Mouse (Mus musculus) embryonic fibroblast, embryonic 13.5 days (primary cell): ENCODE data around the gene Pde4a. TPM values are rescaled to one million over a fixed set of nuclear protein-coding genes. Genes with fewer than 3 reads are reported as not detected.
"Not testable (repeated sequence)": the region's sequence is repeated elsewhere in the genome, so short reads cannot be mapped to it uniquely, and the experiment has no call there.

Experiments
- H3K27ac ChIP-seq: 2 replicates; pipeline ENCODE4 v1.5.1; 2012; ENCODE audit warnings: low read length, control low read depth, inconsistent platforms; ENCODE audit not compliant: insufficient read depth
- H3K4me1 ChIP-seq: 2 replicates; pipeline ENCODE4 v1.6.1; 2011; ENCODE audit warnings: low read length; ENCODE audit not compliant: control insufficient read depth, insufficient read depth
- H3K4me3 ChIP-seq: 2 replicates; pipeline ENCODE4 v1.5.1; 2011; ENCODE audit warnings: mild to moderate bottlenecking, control low read depth, low read length; ENCODE audit not compliant: insufficient read depth
- CTCF ChIP-seq: IDR thresholded peaks from 2 replicates; pipeline ENCODE4 v1.5.1; 2011; ENCODE audit warnings: mild to moderate bottlenecking, control low read depth, low read length, moderate library complexity, borderline replicate concordance; ENCODE audit not compliant: insufficient read depth
- POLR2A ChIP-seq: IDR thresholded peaks from 2 replicates; pipeline ENCODE4 v1.6.1; 2011; ENCODE audit warnings: low read depth, mild to moderate bottlenecking, control low read depth, low read length, moderate library complexity
- polyA plus RNA-seq: library from polyadenylated mRNA; stranded (reverse); fragments of >200 nt; gene quantifications from 2 replicates; pipeline ENCODE4 v1.2.4, GENCODE M21; 2011; ENCODE audit warnings: low read depth; ENCODE audit not compliant: missing spikeins, insufficient read length

The Pde4a gene
- polyA plus RNA-seq, 1 experiment = 14.7 TPM

DNA sequence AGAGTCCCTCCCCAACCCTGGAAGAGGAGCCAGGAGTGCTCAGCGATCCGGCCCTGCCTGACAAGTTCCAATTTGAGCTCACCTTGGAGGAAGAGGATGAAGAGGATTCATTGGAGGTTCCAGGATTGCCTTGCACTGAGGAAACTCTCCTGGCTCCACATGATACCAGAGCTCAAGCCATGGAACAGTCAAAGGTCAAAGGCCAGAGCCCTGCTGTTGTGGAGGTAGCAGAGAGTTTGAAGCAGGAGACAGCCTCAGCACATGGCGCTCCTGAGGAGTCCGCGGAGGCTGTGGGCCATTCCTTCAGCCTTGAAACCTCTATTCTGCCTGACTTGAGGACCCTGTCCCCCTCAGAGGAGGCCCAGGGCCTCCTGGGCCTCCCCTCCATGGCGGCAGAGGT, 45.3 kb downstream of the Pde4a start:
- TF ChIP-seq POLR2A (no peak), CTCF (no peak)
- no peak overlapping the region for H3K27ac ChIP-seq
- H3K4me3 ChIP-seq = no peak overlapping the region
- H3K4me1 ChIP-seq = no peaks in the 10 kb centered on the region

DNA sequence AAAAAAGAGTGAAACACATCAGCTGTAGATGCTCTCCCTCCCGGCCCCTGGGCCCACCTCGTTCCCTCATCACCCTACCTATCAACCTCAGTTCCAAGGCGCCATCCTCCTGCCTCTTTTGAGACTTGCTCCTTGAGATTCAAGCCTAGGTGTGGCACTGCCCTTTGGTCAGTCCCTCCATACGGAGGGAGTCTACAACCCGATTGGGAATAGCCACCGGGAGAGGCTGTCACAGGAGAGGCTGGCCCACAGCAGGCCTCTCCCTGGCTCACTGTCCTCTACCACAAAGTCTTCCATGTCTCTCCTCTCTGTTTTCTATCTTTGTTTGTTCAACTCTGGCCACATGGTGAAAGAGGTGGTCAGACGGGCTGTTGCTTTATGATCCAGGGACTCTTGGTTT, 46.1 kb downstream of the Pde4a start:
- Histone ChIP-seq H3K27ac (no peak overlapping the region), H3K4me3 (no peak overlapping the region), H3K4me1 (no peaks in the 10 kb centered on the region)
- TF ChIP-seq POLR2A = no peak
- TF ChIP-seq CTCF = no peak

DNA sequence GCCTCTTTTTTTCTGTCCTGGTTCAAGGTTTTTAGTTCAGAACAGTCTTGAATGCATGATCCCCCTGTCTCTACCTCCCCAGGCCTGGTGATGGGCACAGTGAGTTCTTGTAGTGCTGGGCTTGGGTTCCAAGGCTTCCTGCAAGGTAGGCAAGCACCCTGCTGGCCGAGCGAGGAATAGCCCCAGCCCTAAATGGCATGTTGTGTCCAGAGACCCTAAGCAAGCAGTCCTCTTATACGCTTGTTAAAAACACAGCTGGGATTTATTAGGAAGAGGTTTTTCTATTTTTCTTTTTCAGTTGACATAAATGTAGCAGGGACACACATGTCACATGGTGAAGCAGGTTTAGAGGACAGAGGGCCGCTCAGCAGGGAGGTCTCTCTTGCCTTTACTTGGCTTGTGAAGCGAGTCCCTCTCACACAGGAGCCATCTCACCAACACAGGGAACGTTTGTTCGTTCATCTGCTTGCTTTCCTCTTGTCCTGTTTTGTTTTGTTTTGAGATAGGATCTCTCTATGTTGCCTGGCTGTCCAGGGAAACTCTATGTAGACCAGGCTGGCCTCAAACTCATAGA, 48.2 kb downstream of the Pde4a start:
- Histone ChIP-seq H3K4me1 (no peaks in the 10 kb centered on the region), H3K4me3 (no peak overlapping the region), H3K27ac (no peak overlapping the region)
- TF ChIP-seq POLR2A (no peak), CTCF (peak; percentile 70; the same call in 1 of the 2 replicates)

DNA sequence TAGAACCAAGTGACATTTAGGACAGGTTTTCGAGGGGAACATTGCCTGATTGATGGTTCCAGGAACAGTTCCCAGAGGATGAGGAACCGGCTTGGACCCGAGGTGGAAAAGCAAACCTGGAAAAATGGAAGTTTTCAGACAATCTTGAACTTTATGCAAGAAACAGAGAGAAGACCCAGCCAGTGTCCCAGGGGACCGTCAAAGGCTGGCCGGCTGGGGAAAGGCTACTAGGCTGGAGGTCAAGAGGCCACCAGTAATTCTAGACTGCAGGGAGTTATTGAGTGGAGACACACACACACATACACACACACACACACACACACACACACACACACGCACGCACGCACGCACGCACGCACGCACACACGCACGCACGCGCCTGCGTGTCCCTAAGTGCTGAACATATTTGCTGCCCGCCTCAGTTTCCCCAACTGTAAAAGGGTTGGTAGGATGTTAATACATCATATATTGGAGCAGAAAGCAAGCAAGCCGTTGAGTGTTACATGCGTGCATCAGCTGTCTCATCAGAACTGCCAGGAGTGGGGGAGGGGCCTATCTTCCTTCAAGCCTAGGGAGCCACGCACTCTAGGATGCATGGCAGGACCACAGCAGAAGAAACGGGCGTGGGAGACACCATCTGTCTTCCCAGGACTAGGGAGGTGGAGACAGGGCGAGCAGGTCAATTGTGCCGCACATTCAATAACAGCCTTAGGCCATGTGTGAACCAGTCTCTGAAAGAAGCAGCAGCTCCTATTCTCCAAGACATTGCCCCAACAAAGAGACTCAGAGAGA, 50.7 kb downstream of the Pde4a start:
- Histone ChIP-seq H3K27ac (no peak overlapping the region), H3K4me1 (no peaks in the 10 kb centered on the region), H3K4me3 (no peak overlapping the region)
- TF ChIP-seq CTCF (no peak), POLR2A (no peak)

DNA sequence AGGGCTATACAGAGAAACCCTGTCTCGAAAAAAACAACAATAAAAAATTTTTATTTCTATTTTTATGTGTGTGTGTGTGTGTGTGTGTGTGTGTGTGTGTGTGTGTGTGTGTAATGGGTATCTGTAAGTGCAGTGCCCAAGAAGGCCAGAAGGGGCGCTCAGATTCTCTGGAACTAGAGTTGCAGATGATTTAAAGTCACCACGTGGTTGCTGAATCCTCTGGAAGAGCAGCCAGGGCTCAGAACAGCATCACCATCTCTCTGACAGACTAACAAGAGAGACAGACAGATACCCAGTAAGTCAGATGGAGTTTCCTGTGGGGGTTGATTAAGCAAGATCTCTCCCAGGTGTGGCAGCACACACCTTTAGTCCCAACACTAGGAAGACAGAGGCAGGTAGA, 54.3 kb downstream of the Pde4a start:
- TF ChIP-seq CTCF (no peak), POLR2A (no peak)

DNA sequence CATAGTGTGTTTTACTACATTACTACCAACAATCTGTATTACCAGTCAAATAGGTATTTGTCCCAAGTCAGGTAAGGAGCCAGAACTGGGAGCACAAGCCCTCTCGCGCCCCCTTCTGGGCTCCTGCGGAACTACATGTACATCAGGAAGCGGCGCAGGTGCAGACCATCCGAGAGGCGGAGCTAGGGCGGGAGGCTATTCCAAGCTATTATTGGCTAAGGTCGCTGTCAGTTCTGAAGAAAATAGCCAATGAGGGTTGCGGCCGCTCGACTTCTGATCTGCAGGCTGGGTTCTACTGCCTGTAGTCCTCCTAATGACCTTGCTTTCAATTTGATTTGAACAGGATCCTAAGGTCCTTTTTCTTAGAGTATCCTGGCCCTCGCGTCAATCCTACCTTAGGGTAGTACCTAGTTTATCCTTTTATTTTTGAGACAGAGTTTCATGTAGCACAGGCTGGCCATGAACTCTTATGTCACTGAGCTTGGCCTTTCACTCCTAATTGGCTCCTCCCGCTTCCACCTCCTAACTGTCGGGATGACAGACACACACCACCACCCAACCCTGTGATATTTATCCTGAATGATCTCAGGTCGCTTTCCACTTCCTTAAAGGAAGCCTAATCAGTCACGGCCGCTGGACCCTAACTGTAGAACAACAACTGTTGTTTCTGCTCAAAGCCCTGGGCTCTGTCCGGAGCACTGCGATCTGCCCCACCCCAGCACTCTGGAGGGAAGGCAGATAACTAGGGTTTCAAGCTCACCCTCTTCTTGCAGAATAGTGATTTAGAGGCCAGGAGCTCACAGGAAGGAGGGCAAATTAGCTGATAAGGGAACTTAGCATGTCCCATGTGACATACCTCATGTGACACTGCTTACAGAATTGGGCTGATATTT, 55.2 kb downstream of the Pde4a start:
- peak; percentile 32; the same call in 1 of the 2 replicates for TF ChIP-seq CTCF
- TF ChIP-seq POLR2A = no peak
- H3K27ac ChIP-seq = no peak overlapping the region
- H3K4me3 ChIP-seq = no peak overlapping the region
- H3K4me1 ChIP-seq = no peaks in the 10 kb centered on the region

More for the DNA sequence above, 54.3 kb downstream of the Pde4a start:
- H3K4me1 ChIP-seq = no peaks in the 10 kb centered on the region
- no peak overlapping the region for H3K27ac ChIP-seq
- H3K4me3 ChIP-seq = no peak overlapping the region

DNA sequence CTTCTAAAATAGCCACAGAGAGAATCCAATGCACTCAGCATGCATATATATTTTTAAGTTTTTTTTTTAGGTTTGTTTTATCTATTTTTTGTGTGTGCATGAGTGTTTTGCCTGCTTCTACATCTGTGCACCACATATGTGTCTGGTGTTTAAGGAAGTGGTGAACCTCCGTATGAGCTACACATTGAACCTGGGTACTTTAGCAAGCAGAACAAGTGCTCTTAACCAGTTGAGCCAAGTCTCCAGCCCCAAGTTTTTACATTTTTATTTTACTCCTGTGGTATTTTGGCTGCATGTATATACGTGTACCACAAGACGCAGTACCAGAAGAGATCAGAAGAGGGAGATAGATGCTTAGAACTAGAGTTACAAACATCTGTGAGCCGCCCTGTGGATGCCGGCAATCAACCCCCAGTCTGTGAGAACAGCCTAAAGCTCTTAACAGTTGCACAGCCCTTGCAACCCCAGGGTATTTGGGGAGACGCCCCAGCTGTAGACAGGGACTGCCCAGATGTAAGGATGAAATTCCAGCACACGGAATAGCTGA, 55.9 kb downstream of the Pde4a start:
- TF ChIP-seq CTCF (no peak), POLR2A (no peak)
- Histone ChIP-seq H3K4me1 (no peaks in the 10 kb centered on the region), H3K27ac (no peak overlapping the region)

DNA sequence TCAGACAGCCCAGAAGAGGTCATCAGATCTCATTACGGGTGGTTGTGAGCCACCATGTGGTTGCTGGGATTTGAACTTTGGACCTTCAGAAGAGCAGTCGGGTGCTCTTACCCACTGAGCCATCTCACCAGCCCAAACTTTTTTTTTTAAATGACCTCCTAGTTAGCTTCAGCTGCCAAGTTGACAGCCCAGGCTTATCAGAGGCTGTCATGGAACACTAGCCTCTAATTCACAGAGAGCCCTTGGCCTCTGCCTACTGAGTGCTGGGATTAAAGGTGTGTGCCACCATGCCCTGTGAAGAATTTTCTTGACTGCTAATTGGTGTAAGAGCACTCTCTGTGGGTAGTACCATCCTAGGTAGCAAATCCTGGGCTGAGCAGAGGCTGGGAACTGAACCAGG, 58.0 kb downstream of the Pde4a start:
- H3K4me1 ChIP-seq, H3K27ac ChIP-seq, H3K4me3 ChIP-seq: not testable (repeated sequence)

More for the DNA sequence above, 55.9 kb downstream of the Pde4a start:
- H3K4me3 ChIP-seq = no peak overlapping the region

DNA sequence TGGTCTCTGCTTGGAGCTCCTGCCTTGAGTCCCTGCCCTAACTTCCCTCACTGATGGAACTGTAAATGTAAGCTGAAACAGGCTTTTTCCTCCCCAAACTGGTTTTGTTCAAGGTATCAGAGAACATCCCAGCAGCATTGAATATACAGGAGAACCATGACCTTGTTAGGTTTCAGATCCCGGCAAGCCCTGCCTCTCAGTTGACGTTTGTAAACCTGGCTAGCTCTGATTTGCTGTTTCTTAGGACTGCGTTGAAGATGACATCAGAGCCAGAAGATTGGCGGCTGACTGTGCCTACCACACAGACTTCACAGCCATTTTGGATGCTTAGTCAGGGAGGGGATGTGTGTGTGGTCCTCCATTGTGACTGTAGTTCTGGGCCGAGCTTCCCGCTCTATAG, 58.4 kb downstream of the Pde4a start:
- Histone ChIP-seq H3K4me3 (no peak overlapping the region), H3K4me1 (no peaks in the 10 kb centered on the region), H3K27ac (no peak overlapping the region)
- TF ChIP-seq CTCF (no peak), POLR2A (no peak)
